Mouse (Mus musculus) megakaryocyte, embryonic 14.5 days (primary cell): ENCODE measurements around the gene Trak2. TPM values are rescaled to one million over a fixed set of nuclear protein-coding genes. Genes with fewer than 3 reads are reported as not detected.
"Not testable (repeated sequence)": the region's sequence is repeated elsewhere in the genome, so short reads cannot be mapped to it uniquely, and the experiment has no call there.

Experiments used
- H3K27me3 ChIP-seq: replicated peaks from 2 replicates; pipeline ENCODE3; 2012; ENCODE audit warnings: inconsistent platforms
- H3K36me3 ChIP-seq: replicated peaks from 2 replicates; pipeline ENCODE3; 2012; ENCODE audit warnings: low read length, inconsistent platforms, mixed read lengths
- H3K4me1 ChIP-seq: 2 replicates; pipeline ENCODE4 v1.6.1; 2012; ENCODE audit warnings: inconsistent platforms
- H3K4me3 ChIP-seq: replicated peaks from 2 replicates; pipeline ENCODE3; 2012; ENCODE audit warnings: moderate library complexity, mild to moderate bottlenecking, inconsistent platforms
- H3K9me3 ChIP-seq: 2 replicates; pipeline ENCODE4 v1.6.1; 2012; ENCODE audit warnings: inconsistent platforms
- FLI1 ChIP-seq: IDR thresholded peaks from 2 replicates; pipeline ENCODE4 v1.6.1; 2012; ENCODE audit warnings: low read length, inconsistent platforms, mixed read lengths
- GATA1 ChIP-seq: IDR thresholded peaks from 3 replicates; pipeline ENCODE4 v1.6.1; 2012; ENCODE audit warnings: mixed read lengths, low read length, inconsistent platforms, borderline replicate concordance
- polyA plus RNA-seq: library from polyadenylated mRNA; stranded (reverse); fragments of >175 nt; gene quantifications from 2 replicates; pipeline ENCODE4 v1.2.3, GENCODE M21; 2012; ENCODE audit warnings: low replicate concordance; ENCODE audit not compliant: insufficient read depth

Trak2 gene
- polyA plus RNA-seq, 1 experiment, result 24.8 TPM

DNA sequence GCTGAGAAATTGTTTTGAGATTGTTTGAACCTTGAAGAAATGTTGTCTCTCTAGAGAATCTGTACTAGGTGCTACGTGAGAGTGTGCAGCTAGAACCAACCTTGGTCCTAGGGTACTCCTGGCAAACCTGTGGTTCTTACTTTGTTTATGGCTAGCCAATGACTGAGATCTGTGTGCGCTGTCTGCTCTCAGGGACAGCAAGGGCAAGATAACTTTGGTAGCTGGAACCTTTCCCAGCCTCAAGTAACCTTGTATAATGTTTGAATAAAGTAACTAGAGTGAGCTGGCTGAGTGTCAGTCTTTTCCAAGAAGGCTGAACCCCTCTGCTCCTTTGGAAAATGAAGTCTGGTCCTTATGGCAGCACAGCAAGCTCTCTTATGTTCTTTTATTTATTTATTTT lies 27.7 kb downstream of the Trak2 start:
- Histone ChIP-seq H3K4me3 (no peak overlapping the region), H3K4me1 (peaks cover 27% of the 10 kb centered on the region), H3K36me3 (peaks cover 36% of the 10 kb centered on the region), H3K27me3 (no peaks in the 10 kb centered on the region), H3K9me3 (0 out of 2 replicates have a peak, but pooled peaks cover 1% of the 10 kb centered on the region)
- TF ChIP-seq FLI1 (no peak), GATA1 (no peak)

DNA sequence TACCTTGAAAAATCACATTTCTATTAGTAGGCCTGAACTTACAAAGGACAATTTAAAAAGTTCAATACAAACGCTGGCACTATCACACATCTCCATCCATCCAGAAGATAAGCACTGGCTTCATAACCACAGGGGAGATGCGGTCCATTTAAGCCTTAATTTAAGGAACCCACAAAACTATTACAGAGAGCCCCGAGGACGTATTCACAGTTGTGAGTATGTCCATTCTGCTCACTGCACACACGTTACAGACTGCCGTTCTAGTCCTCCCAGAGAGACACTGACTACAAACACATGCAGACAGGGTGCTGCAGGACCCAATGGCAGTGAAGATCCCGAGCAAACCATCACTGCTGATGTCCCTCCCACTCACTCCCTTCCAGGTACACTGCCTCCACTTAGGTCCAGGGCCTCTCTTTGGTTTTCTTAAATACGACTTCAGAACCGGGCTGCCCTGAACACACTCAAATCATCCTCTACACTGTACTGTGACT lies 35.6 kb downstream of the Trak2 start:
- Histone ChIP-seq H3K4me3 (no peak overlapping the region), H3K9me3 (0 out of 2 replicates have a peak, but pooled peaks cover 3% of the 10 kb centered on the region), H3K27me3 (no peaks in the 10 kb centered on the region), H3K4me1 (peaks cover 4% of the 10 kb centered on the region; the same call in 1 of the 2 replicates), H3K36me3 (peaks cover 28% of the 10 kb centered on the region)
- TF ChIP-seq GATA1 (no peak), FLI1 (no peak)

GRCm38 (mm10) chr1:58936746-58937605 lies 36.3 kb downstream of the Trak2 start:
- Histone ChIP-seq H3K27me3 (no peaks in the 10 kb centered on the region), H3K36me3 (peaks cover 28% of the 10 kb centered on the region)

GRCm38 (mm10) chr1:58926664-58927063 lies 46.6 kb downstream of the Trak2 start:
- no peaks in the 10 kb centered on the region for H3K27me3 ChIP-seq
- H3K36me3 ChIP-seq, result peaks cover 48% of the 10 kb centered on the region
- no peak overlapping the region for H3K4me3 ChIP-seq
- H3K4me1 ChIP-seq, result no peaks in the 10 kb centered on the region
- TF ChIP-seq GATA1 (no peak), FLI1 (no peak)
- H3K9me3 ChIP-seq, result no peaks in the 10 kb centered on the region

More at GRCm38 (mm10) chr1:58936746-58937605, 36.3 kb downstream of the Trak2 start:
- Histone ChIP-seq H3K4me3 (no peak overlapping the region), H3K9me3 (0 out of 2 replicates have a peak, but pooled peaks cover 3% of the 10 kb centered on the region), H3K4me1 (peaks cover 4% of the 10 kb centered on the region; the same call in 1 of the 2 replicates)
- TF ChIP-seq FLI1 (no peak), GATA1 (no peak)

- H3K36me3 ChIP-seq, result peaks cover 100% of the 10 kb centered on the region
- no peaks in the 10 kb centered on the region for H3K27me3 ChIP-seq
- H3K4me1 ChIP-seq, result peaks cover 12% of the 10 kb centered on the region; the same call in 1 of the 2 replicates
- no peak overlapping the region for H3K4me3 ChIP-seq
- no peaks in the 10 kb centered on the region for H3K9me3 ChIP-seq
- TF ChIP-seq FLI1 (no peak), GATA1 (no peak)
Observed at GRCm38 (mm10) chr1:58917566-58917965, 55.7 kb downstream of the Trak2 start.

DNA sequence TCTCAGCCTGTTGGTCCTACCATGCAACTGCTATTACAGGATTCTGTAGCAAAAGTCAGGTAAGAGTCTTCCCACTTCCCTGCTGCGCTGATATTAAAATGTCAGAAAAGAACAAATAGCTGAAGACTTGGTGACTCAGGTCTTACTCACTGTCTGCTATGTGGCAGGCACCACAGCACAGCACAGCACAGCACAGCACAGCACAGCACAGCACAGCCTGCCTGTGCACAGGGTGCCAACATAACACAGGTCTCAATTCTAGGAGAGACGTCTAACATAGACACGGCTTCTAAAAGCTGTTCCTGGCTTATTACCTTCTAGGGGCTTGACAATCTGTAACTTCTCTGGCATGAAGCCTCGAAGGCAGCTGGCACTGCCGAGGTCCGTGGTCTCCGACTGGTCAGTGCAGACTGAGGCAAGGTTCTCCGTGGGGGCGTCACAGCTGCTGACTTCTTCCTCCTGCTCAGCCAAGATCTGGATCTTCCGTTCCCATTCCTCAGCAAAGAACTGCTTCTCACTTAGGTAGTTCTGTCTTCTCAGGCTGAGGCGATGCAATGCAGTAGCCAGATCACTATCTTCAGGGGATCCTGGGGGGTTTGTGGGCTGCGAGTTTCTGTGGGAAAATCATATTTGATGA lies 63.5 kb downstream of the Trak2 start:
- H3K4me1 ChIP-seq, result no peaks in the 10 kb centered on the region
- peaks cover 99% of the 10 kb centered on the region for H3K36me3 ChIP-seq
- H3K27me3 ChIP-seq, result no peaks in the 10 kb centered on the region
- H3K4me3 ChIP-seq, result no peak overlapping the region
- no peaks in the 10 kb centered on the region for H3K9me3 ChIP-seq
- TF ChIP-seq FLI1, result no peak

GRCm38 (mm10) chr1:58903681-58904080 lies 69.5 kb downstream of the Trak2 start:
- Histone ChIP-seq H3K27me3 (no peaks in the 10 kb centered on the region), H3K36me3 (peaks cover 77% of the 10 kb centered on the region), H3K4me3 (no peak overlapping the region), H3K9me3 (no peaks in the 10 kb centered on the region), H3K4me1 (no peaks in the 10 kb centered on the region)
- TF ChIP-seq FLI1 (no peak), GATA1 (no peak)

- not testable (repeated sequence) for H3K4me3 ChIP-seq, H3K4me1 ChIP-seq, H3K9me3 ChIP-seq, H3K27me3 ChIP-seq
- peaks cover 23% of the 10 kb centered on the region for H3K36me3 ChIP-seq
Observed at GRCm38 (mm10) chr1:58897561-58897960, 75.7 kb downstream of the Trak2 start.

GRCm38 (mm10) chr1:58892386-58892785 lies 80.8 kb downstream of the Trak2 start:
- H3K4me3 ChIP-seq, H3K36me3 ChIP-seq, H3K4me1 ChIP-seq, H3K9me3 ChIP-seq, H3K27me3 ChIP-seq: not testable (repeated sequence)

DNA sequence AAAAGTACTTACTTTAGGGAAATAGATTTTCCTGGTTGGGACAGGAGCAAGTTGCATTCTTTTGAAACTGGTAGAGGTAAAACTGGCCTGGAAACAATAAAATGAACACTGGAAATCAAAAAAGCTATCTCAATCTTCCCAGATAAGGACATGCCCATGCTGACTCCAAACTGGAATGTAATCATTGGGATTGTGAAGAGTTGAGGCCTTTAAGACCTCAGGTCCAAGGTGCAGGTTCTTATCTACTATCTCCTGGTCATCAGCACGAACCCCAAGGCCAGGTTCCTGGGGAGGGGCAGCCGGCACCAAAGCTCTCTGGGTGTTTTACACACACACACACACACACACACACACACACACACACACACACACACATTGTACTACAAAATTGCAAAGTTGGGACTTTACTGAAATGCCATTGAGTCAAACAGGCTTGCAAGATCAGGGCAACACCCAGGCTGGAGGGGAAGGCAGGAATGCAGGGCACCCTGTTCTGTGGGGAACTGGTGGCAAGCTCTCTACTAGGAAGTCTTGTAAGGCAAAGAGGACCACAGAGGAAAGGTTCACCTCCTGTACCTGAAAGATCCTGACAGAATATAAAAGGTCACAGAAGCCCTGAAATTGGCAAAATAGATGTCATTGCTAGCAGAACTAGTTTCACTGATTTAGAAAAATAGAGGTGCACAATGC lies 81.6 kb downstream of the Trak2 start:
- H3K4me3 ChIP-seq, H3K4me1 ChIP-seq, H3K27me3 ChIP-seq, H3K36me3 ChIP-seq, H3K9me3 ChIP-seq: not testable (repeated sequence)

- H3K27me3 ChIP-seq, H3K9me3 ChIP-seq, H3K36me3 ChIP-seq, H3K4me1 ChIP-seq, H3K4me3 ChIP-seq: not testable (repeated sequence)
Observed at GRCm38 (mm10) chr1:58890697-58891290, 82.4 kb downstream of the Trak2 start.
